Mouse (Mus musculus): ENCODE measurements around the gene Tpmt.

The Tpmt gene

GRCm38 (mm10) chr13:47042024-47042633 lies 2.4 kb downstream of the Tpmt start:
- DNase-seq (ENCODE audit: low spot score) = peak; percentile 44

GRCm38 (mm10) chr13:47040061-47040460 lies 4.5 kb downstream of the Tpmt start:
- no peak for DNase-seq (ENCODE audit: low spot score)

GRCm38 (mm10) chr13:47037946-47038345 lies 6.6 kb downstream of the Tpmt start:
- no peak for DNase-seq (ENCODE audit: low spot score)

GRCm38 (mm10) chr13:47033602-47034001 lies 10.9 kb downstream of the Tpmt start:
- DNase-seq (ENCODE audit: low spot score) = no peak

GRCm38 (mm10) chr13:47030376-47031107 lies 14.0 kb downstream of the Tpmt start:
- DNase-seq (ENCODE audit: low spot score) = no peak

- no peak for DNase-seq (ENCODE audit: low spot score)
Observed at GRCm38 (mm10) chr13:47020798-47021197, 23.7 kb downstream of the Tpmt start.

GRCm38 (mm10) chr13:47019774-47020173 lies 24.8 kb downstream of the Tpmt start:
- no peak for DNase-seq (ENCODE audit: low spot score)

GRCm38 (mm10) chr13:47017259-47017658 lies 27.3 kb downstream of the Tpmt start:
- DNase-seq (ENCODE audit: low spot score) = no peak

GRCm38 (mm10) chr13:47015195-47015501 lies 29.4 kb downstream of the Tpmt start:
- no peak for DNase-seq (ENCODE audit: low spot score)

GRCm38 (mm10) chr13:47014334-47015194 lies 30.0 kb downstream of the Tpmt start, which contains the start of gene Nhlrc1:
Nhlrc1 (minus strand) TSS chr13:47014850.
- DNase-seq (ENCODE audit: low spot score) = peak; percentile 27

GRCm38 (mm10) chr13:47013740-47014139 lies 30.8 kb downstream of the Tpmt start:
- DNase-seq (ENCODE audit: low spot score) = no peak

GRCm38 (mm10) chr13:47001590-47001989 lies 42.9 kb downstream of the Tpmt start:
- DNase-seq (ENCODE audit: low spot score) = no peak

GRCm38 (mm10) chr13:46999498-46999897 lies 45.0 kb downstream of the Tpmt start:
- DNase-seq (ENCODE audit: low spot score) = no peak

GRCm38 (mm10) chr13:46997355-46997754 lies 47.2 kb downstream of the Tpmt start:
- DNase-seq (ENCODE audit: low spot score) = no peak

- DNase-seq (ENCODE audit: low spot score) = no peak
Observed at GRCm38 (mm10) chr13:46993274-46993551, 51.3 kb downstream of the Tpmt start.

- DNase-seq (ENCODE audit: low spot score) = no peak
Observed at GRCm38 (mm10) chr13:46992516-46993273, 51.8 kb downstream of the Tpmt start.

- no peak for DNase-seq (ENCODE audit: low spot score)
Observed at GRCm38 (mm10) chr13:46990376-46991011, 54.0 kb downstream of the Tpmt start.

- no peak for DNase-seq (ENCODE audit: low spot score)
Observed at GRCm38 (mm10) chr13:46987941-46988340, 56.6 kb downstream of the Tpmt start.

GRCm38 (mm10) chr13:46986208-46986607 lies 58.3 kb downstream of the Tpmt start:
- peak; percentile 19 for DNase-seq (ENCODE audit: low spot score)

- no peak for DNase-seq (ENCODE audit: low spot score)
Observed at GRCm38 (mm10) chr13:46983878-46984277, 60.7 kb downstream of the Tpmt start.

GRCm38 (mm10) chr13:46979836-46980490 lies 64.6 kb downstream of the Tpmt start:
- no peak for DNase-seq (ENCODE audit: low spot score)
